Mouse (Mus musculus): ENCODE data around the gene Dennd2c. TPM values are rescaled to one million over a fixed set of nuclear protein-coding genes. Genes with fewer than 3 reads are reported as not detected.

The Dennd2c gene
- total RNA-seq, 2 experiments from 2014 or later: 144 to 191 TPM

- peak; percentile 59 for ATAC-seq (replicated peaks; ENCODE audit: low FRiP score, poor library complexity, severe bottlenecking)
These were observed 495 bp upstream of the Dennd2c start for GRCm38 (mm10) chr3:103101909-103102308.

- 0 out of 2 replicates have a peak, but pooled peaks have one; percentile 42 for ATAC-seq (replicated peaks; ENCODE audit: low FRiP score, poor library complexity, severe bottlenecking)
These were observed 5.3 kb downstream of the Dennd2c start for GRCm38 (mm10) chr3:103107565-103108240.

GRCm38 (mm10) chr3:103112216-103112615 is 9.8 kb downstream of the Dennd2c start:
- no peak for ATAC-seq (replicated peaks; ENCODE audit: low FRiP score, poor library complexity, severe bottlenecking)

GRCm38 (mm10) chr3:103123636-103124035 is 21.2 kb downstream of the Dennd2c start:
- no peak for ATAC-seq (replicated peaks; ENCODE audit: low FRiP score, poor library complexity, severe bottlenecking)

GRCm38 (mm10) chr3:103126138-103126537 is 23.7 kb downstream of the Dennd2c start:
- no peak for ATAC-seq (replicated peaks; ENCODE audit: low FRiP score, poor library complexity, severe bottlenecking)

GRCm38 (mm10) chr3:103127177-103127576 is 24.8 kb downstream of the Dennd2c start:
- no peak for ATAC-seq (replicated peaks; ENCODE audit: low FRiP score, poor library complexity, severe bottlenecking)

GRCm38 (mm10) chr3:103127721-103128120 is 25.3 kb downstream of the Dennd2c start:
- no peak for ATAC-seq (replicated peaks; ENCODE audit: low FRiP score, poor library complexity, severe bottlenecking)

- ATAC-seq (replicated peaks; ENCODE audit: low FRiP score, poor library complexity, severe bottlenecking): no peak
These were observed 25.8 kb downstream of the Dennd2c start for GRCm38 (mm10) chr3:103128251-103128650.

GRCm38 (mm10) chr3:103129367-103130159 is 27.2 kb downstream of the Dennd2c start:
- ATAC-seq (replicated peaks; ENCODE audit: low FRiP score, poor library complexity, severe bottlenecking): peak; percentile 87

GRCm38 (mm10) chr3:103130236-103130751 is 27.9 kb downstream of the Dennd2c start:
- ATAC-seq (replicated peaks; ENCODE audit: low FRiP score, poor library complexity, severe bottlenecking): peak; percentile 80

- no peak for ATAC-seq (replicated peaks; ENCODE audit: low FRiP score, poor library complexity, severe bottlenecking)
These were observed 30.7 kb downstream of the Dennd2c start for GRCm38 (mm10) chr3:103133098-103133497.

- no peak for ATAC-seq (replicated peaks; ENCODE audit: low FRiP score, poor library complexity, severe bottlenecking)
These were observed 34.1 kb downstream of the Dennd2c start for GRCm38 (mm10) chr3:103136414-103137077.

- no peak for ATAC-seq (replicated peaks; ENCODE audit: low FRiP score, poor library complexity, severe bottlenecking)
These were observed 36.6 kb downstream of the Dennd2c start for GRCm38 (mm10) chr3:103139047-103139446.

- ATAC-seq (replicated peaks; ENCODE audit: low FRiP score, poor library complexity, severe bottlenecking): peak; percentile 63
These were observed 37.9 kb downstream of the Dennd2c start for GRCm38 (mm10) chr3:103140095-103140838.

- peak; percentile 94 for ATAC-seq (replicated peaks; ENCODE audit: low FRiP score, poor library complexity, severe bottlenecking)
These were observed 38.9 kb downstream of the Dennd2c start for GRCm38 (mm10) chr3:103141287-103141686.

- ATAC-seq (replicated peaks; ENCODE audit: low FRiP score, poor library complexity, severe bottlenecking): no peak
These were observed 40.0 kb downstream of the Dennd2c start for GRCm38 (mm10) chr3:103142366-103142765.

- ATAC-seq (replicated peaks; ENCODE audit: low FRiP score, poor library complexity, severe bottlenecking): no peak
These were observed 42.9 kb downstream of the Dennd2c start for GRCm38 (mm10) chr3:103145336-103145735.

GRCm38 (mm10) chr3:103145791-103146190 is 43.4 kb downstream of the Dennd2c start:
- ATAC-seq (replicated peaks; ENCODE audit: low FRiP score, poor library complexity, severe bottlenecking): no peak

GRCm38 (mm10) chr3:103146330-103147166 is 44.1 kb downstream of the Dennd2c start:
- ATAC-seq (replicated peaks; ENCODE audit: low FRiP score, poor library complexity, severe bottlenecking): no peak

Measured in erythroblast, adult 5-6 weeks (primary cell).